Mouse (Mus musculus) neural tube, embryonic 13.5 days (tissue): ENCODE measurements around the gene Fxn. TPM values are rescaled to one million over a fixed set of nuclear protein-coding genes. Genes with fewer than 3 reads are reported as not detected.

Experiments
- ATAC-seq: fragments of 200-750 bp; cut with Nextera tagmentation; 2 replicates; pipeline ENCODE4 v1.8.0; 2017; ENCODE audit warnings: low read depth, mild to moderate bottlenecking, moderate TSS enrichment, moderate library complexity
- H3K27ac ChIP-seq: fragments of 300-500 bp; sonication (generic); replicated peaks from 2 replicates; pipeline ENCODE4 v1.5.1; 2015; ENCODE audit warnings: moderate library complexity, mild to moderate bottlenecking, inconsistent platforms
- H3K27me3 ChIP-seq: fragments of 300-500 bp; sonication (generic); 2 replicates; pipeline ENCODE4 v1.6.1; 2015; ENCODE audit warnings: mild to moderate bottlenecking, inconsistent platforms
- H3K36me3 ChIP-seq: fragments of 300-500 bp; sonication (generic); 2 replicates; pipeline ENCODE4 v1.6.1; 2015; ENCODE audit warnings: mild to moderate bottlenecking, inconsistent platforms
- H3K4me1 ChIP-seq: fragments of 300-500 bp; sonication (generic); replicated peaks from 2 replicates; pipeline ENCODE4 v1.6.1; 2015; ENCODE audit warnings: inconsistent platforms
- H3K4me2 ChIP-seq: fragments of 300-500 bp; sonication (generic); 2 replicates; pipeline ENCODE4 v1.6.1; 2015; ENCODE audit warnings: inconsistent platforms, mild to moderate bottlenecking, moderate library complexity
- H3K4me3 ChIP-seq: fragments of 300-500 bp; sonication (generic); 2 replicates; pipeline ENCODE4 v1.5.1; 2015; ENCODE audit warnings: mild to moderate bottlenecking, inconsistent platforms
- H3K9ac ChIP-seq: fragments of 300-500 bp; sonication (generic); 2 replicates; pipeline ENCODE4 v1.6.1; 2015; ENCODE audit warnings: moderate library complexity, mild to moderate bottlenecking, inconsistent platforms
- H3K9me3 ChIP-seq: fragments of 300-500 bp; sonication (generic); 2 replicates; pipeline ENCODE4 v1.6.1; 2016; ENCODE audit warnings: inconsistent platforms
- WGBS: fragments of 180-500 bp; shearing (Covaris S2); methylation state at CpG from one replicate; pipeline ENCODE4 v1.1.7; 2015; 5-methylcytosine and 5-hydroxymethylcytosine counted together
- polyA plus RNA-seq: library from polyadenylated mRNA; unstranded; fragments of >200 nt; fragmentation: Nextera tagmentation; extraction: Ambion mirVana; gene quantifications from 2 replicates; pipeline ENCODE4 v1.2.1, GENCODE M21; 2015

The Fxn gene
- polyA plus RNA-seq, 1 experiment from 2014 or later: 37.2 TPM

- H3K27ac ChIP-seq: no peak overlapping the region
- no peak overlapping the region for H3K4me2 ChIP-seq
- no peaks in the 10 kb centered on the region for H3K9me3 ChIP-seq
- H3K9ac ChIP-seq: no peak overlapping the region
- no peak for ATAC-seq
- no peaks in the 10 kb centered on the region for H3K27me3 ChIP-seq
- 54% methylated on average over 4 of the region's 4 CpGs for WGBS
- H3K4me3 ChIP-seq: no peak overlapping the region
- H3K36me3 ChIP-seq: no peaks in the 10 kb centered on the region
- peaks cover 7% of the 10 kb centered on the region for H3K4me1 ChIP-seq
These were observed 3.8 kb upstream of the Fxn start for GRCm38 (mm10) chr19:24284187-24284586.

- ATAC-seq: no peak
- H3K9me3 ChIP-seq: no peaks in the 10 kb centered on the region
- H3K36me3 ChIP-seq: no peaks in the 10 kb centered on the region
- peak overlapping the region; percentile 83 for H3K4me2 ChIP-seq
- no peak overlapping the region for H3K9ac ChIP-seq
- no peak overlapping the region for H3K27ac ChIP-seq
- peak overlapping the region; percentile 66; the same call in 1 of the 2 replicates for H3K4me3 ChIP-seq
- 66% methylated on average over 7 of the region's 7 CpGs for WGBS
- H3K27me3 ChIP-seq: no peaks in the 10 kb centered on the region
- peaks cover 12% of the 10 kb centered on the region for H3K4me1 ChIP-seq
These were observed 1.0 kb upstream of the Fxn start for GRCm38 (mm10) chr19:24281288-24281980.

GRCm38 (mm10) chr19:24279706-24280600 is 452 bp downstream of the Fxn start:
- Histone ChIP-seq H3K4me1 (peaks cover 12% of the 10 kb centered on the region), H3K9ac (peak overlapping the region; percentile 73), H3K4me3 (peak overlapping the region; percentile 66), H3K9me3 (no peaks in the 10 kb centered on the region), H3K27me3 (no peaks in the 10 kb centered on the region), H3K36me3 (no peaks in the 10 kb centered on the region), H3K27ac (peak overlapping the region; percentile 90), H3K4me2 (peak overlapping the region; percentile 83)
- ATAC-seq: peak; percentile 79
- WGBS: under 1% methylated on average over 65 of the region's 78 CpGs

GRCm38 (mm10) chr19:24278859-24279258 is 1.5 kb downstream of the Fxn start:
- WGBS: 84% methylated on average over 15 of the region's 15 CpGs
- ATAC-seq: no peak
- 0 out of 2 replicates have a peak overlapping the region, but pooled peaks have one; percentile 66 for H3K4me3 ChIP-seq

GRCm38 (mm10) chr19:24274281-24274680 is 6.1 kb downstream of the Fxn start:
- Histone ChIP-seq H3K27ac (no peak overlapping the region), H3K4me3 (no peak overlapping the region), H3K27me3 (no peaks in the 10 kb centered on the region), H3K9ac (no peak overlapping the region), H3K4me2 (no peak overlapping the region), H3K9me3 (no peaks in the 10 kb centered on the region), H3K4me1 (peaks cover 20% of the 10 kb centered on the region), H3K36me3 (no peaks in the 10 kb centered on the region)
- ATAC-seq: no peak
- WGBS: 75% methylated on average over 3 of the region's 3 CpGs

More at GRCm38 (mm10) chr19:24278859-24279258, 1.5 kb downstream of the Fxn start:
- H3K4me2 ChIP-seq: peak overlapping the region; percentile 83
- peak overlapping the region; percentile 73; the same call in 1 of the 2 replicates for H3K9ac ChIP-seq
- no peaks in the 10 kb centered on the region for H3K36me3 ChIP-seq
- H3K27ac ChIP-seq: no peak overlapping the region
- H3K9me3 ChIP-seq: no peaks in the 10 kb centered on the region
- no peaks in the 10 kb centered on the region for H3K27me3 ChIP-seq
- H3K4me1 ChIP-seq: peaks cover 12% of the 10 kb centered on the region

GRCm38 (mm10) chr19:24271746-24272426 is 8.5 kb downstream of the Fxn start:
- H3K4me1 ChIP-seq: peaks cover 32% of the 10 kb centered on the region
- WGBS: 41% methylated on average over 16 of the region's 16 CpGs
- H3K9me3 ChIP-seq: no peaks in the 10 kb centered on the region
- H3K27me3 ChIP-seq: no peaks in the 10 kb centered on the region
- H3K4me2 ChIP-seq: peak overlapping the region; percentile 28
- no peak overlapping the region for H3K4me3 ChIP-seq
- no peak overlapping the region for H3K9ac ChIP-seq
- H3K36me3 ChIP-seq: no peaks in the 10 kb centered on the region
- no peak overlapping the region for H3K27ac ChIP-seq
- peak; percentile 80 for ATAC-seq

GRCm38 (mm10) chr19:24271326-24271725 is 9.1 kb downstream of the Fxn start:
- Histone ChIP-seq H3K36me3 (no peaks in the 10 kb centered on the region), H3K4me1 (peaks cover 34% of the 10 kb centered on the region), H3K27me3 (no peaks in the 10 kb centered on the region), H3K4me2 (peak overlapping the region; percentile 28), H3K4me3 (no peak overlapping the region), H3K9ac (no peak overlapping the region), H3K27ac (no peak overlapping the region), H3K9me3 (no peaks in the 10 kb centered on the region)
- 51% methylated on average over 7 of the region's 7 CpGs for WGBS
- peak; percentile 73 for ATAC-seq

GRCm38 (mm10) chr19:24268531-24268930 is 11.9 kb downstream of the Fxn start:
- no peak for ATAC-seq
- Histone ChIP-seq H3K4me1 (peaks cover 34% of the 10 kb centered on the region), H3K27me3 (no peaks in the 10 kb centered on the region), H3K27ac (no peak overlapping the region), H3K9ac (peak overlapping the region; percentile 22; the same call in 1 of the 2 replicates), H3K36me3 (peaks cover 10% of the 10 kb centered on the region; the same call in 1 of the 2 replicates), H3K4me3 (no peak overlapping the region), H3K4me2 (no peak overlapping the region), H3K9me3 (no peaks in the 10 kb centered on the region)
- 36% methylated on average over 4 of the region's 4 CpGs for WGBS

- Histone ChIP-seq H3K4me1 (peaks cover 29% of the 10 kb centered on the region), H3K4me3 (no peak overlapping the region), H3K9me3 (no peaks in the 10 kb centered on the region), H3K9ac (no peak overlapping the region), H3K4me2 (no peak overlapping the region), H3K27me3 (no peaks in the 10 kb centered on the region), H3K27ac (no peak overlapping the region), H3K36me3 (peaks cover 18% of the 10 kb centered on the region; the same call in 1 of the 2 replicates)
- ATAC-seq: no peak
- WGBS: 80% methylated on average over 7 of the region's 7 CpGs
These were observed 14.2 kb downstream of the Fxn start for GRCm38 (mm10) chr19:24266046-24266830.

GRCm38 (mm10) chr19:24264991-24265390 is 15.4 kb downstream of the Fxn start:
- Histone ChIP-seq H3K4me1 (peaks cover 21% of the 10 kb centered on the region), H3K4me2 (no peak overlapping the region), H3K27me3 (no peaks in the 10 kb centered on the region), H3K4me3 (no peak overlapping the region), H3K9ac (no peak overlapping the region), H3K9me3 (no peaks in the 10 kb centered on the region), H3K36me3 (peaks cover 22% of the 10 kb centered on the region; the same call in 1 of the 2 replicates), H3K27ac (no peak overlapping the region)
- ATAC-seq: peak; percentile 73; the same call in 1 of the 2 replicates
- WGBS: 43% methylated on average over 7 of the region's 7 CpGs

- H3K4me3 ChIP-seq: no peak overlapping the region
- H3K27ac ChIP-seq: no peak overlapping the region
- peaks cover 22% of the 10 kb centered on the region; the same call in 1 of the 2 replicates for H3K36me3 ChIP-seq
- no peaks in the 10 kb centered on the region for H3K27me3 ChIP-seq
- H3K4me1 ChIP-seq: peaks cover 19% of the 10 kb centered on the region; the same call in 1 of the 2 replicates
- H3K4me2 ChIP-seq: no peak overlapping the region
- WGBS: 92% methylated on average over 14 of the region's 14 CpGs
- ATAC-seq: no peak
- no peak overlapping the region for H3K9ac ChIP-seq
- no peaks in the 10 kb centered on the region for H3K9me3 ChIP-seq
These were observed 17.7 kb downstream of the Fxn start for GRCm38 (mm10) chr19:24262736-24263135.
